Mouse (Mus musculus) layer of hippocampus, adult 9-11 months (tissue): ENCODE measurements around the gene Senp6.
"Not testable (repeated sequence)": the region's sequence is repeated elsewhere in the genome, so short reads cannot be mapped to it uniquely, and the experiment has no call there.

Source experiments
- DNase-seq: peaks from one replicate; pipeline ENCODE4 v3.0.0; 2022

Senp6 gene

DNA sequence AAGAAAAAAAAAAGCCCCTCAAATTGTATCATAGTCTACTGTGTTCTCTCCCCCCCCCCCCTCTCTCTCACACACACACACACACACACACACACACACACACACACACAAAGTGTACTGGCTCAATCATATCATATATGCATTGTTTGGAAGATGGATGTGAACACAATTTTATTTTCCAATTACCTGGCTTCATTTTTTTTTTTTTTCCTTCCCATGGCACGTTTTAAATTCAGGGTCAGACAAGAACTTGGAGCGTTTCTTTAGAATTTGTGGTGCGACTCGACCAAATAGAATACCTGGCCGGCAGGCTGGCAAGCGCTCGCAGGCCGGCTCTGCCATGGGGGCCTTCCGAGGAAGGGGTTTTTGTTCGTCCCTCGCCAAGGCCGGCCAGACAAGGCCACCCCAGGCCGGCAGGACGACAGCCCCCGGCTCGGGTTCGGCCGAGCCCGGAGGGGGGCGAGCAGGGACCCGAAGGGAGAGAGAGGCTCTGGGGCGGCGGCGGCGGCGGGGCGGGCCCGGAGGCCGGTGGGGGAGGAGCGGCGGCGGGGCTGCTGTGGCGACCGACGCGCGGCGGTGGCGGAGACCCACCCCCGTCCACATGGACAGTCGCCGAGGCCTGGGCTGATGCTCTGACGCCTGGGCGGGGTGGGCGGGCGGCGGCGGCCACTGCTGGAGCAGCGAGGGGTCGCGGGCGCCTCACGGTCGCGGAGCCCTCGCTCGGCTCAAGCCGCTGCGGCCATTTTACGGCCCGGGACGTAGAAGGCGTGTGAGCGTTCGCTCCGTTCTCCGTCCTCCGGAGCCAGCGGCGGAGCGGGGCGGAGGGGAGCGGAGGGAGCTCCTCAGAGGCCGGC, at the start of gene Senp6:
Gene Senp6, plus strand, starts transcription at position 537 of the 854 bp plus-strand sequence.
- peak; percentile 62 for DNase-seq

DNA sequence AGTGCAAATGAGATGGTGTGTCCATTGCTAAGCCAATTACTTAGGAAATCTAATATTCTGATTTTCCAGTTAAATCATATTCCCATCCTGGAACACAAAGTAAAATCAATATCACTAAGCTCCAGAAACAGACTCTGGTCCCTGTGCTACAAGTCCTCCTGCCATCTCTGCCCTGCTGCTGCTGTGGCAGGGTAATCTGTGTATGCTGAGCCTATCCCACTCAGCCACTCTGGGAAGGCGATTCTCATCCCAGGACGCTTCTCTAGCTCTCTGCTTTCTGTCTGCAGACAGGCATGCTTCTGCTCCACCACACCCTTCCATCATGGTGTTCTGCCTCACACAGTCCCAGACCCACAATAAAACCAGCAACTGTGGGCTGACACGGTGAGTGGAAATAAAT, 46.3 kb upstream of the Senp6 start:
- DNase-seq: no peak

DNA sequence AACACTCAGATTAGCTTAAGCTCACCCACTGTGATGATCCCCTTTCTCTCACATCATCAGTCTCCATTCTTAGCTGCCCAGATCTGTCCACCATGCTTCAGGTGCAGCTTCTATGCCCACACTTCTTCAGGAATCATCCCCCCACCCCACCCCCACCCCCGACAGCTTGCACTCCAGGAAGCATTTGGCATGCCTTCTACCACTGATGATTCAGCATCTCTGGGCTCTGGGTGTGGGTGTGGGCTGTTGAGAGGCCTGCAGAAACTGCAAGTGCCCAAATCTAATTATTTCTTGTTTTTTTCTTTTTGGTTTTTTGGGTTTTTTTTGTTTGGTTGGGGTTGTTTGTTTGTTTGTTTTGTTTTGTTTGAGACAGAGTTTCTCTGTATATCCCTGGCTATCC, 45.1 kb upstream of the Senp6 start:
- DNase-seq: peak; percentile 9

DNA sequence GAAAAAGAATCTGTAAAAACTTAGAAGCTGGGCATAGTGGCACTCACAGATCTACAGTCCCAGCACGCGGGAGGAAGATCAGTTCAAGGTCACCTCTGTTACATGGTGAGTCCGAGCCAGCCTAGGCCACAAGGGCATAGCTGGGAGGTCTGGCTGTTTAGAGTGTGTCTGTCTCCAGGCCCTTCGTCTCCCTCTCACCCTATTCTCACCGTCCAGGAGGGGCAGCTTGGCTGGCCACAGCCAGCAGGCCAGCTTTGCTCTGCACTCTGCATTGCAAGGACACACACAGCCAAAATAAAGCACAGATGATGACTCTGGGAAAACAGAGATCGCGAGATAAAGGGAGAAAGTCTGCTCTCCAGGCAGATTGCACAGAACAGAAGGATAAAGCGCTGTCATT, 43.9 kb upstream of the Senp6 start:
- no peak for DNase-seq

DNA sequence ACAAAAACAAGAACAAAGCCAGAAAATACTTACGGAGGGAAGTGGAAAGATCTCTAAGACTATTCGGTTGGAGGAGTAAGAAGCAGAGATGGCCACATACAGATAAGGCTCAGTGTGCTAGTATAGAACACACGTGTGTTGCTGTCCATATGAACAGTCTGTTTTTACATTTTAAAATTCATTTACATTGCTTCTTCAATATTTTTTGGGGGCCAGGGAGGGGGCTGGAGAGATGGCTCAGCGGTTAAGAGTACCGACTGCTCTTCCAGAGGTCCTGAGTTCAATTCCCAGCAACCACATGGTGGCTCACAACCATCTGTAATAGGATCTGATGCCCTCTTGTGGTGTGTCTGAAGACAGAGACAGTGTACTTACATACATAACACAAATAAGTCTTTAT, 41.4 kb upstream of the Senp6 start:
- DNase-seq: not testable (repeated sequence)

DNA sequence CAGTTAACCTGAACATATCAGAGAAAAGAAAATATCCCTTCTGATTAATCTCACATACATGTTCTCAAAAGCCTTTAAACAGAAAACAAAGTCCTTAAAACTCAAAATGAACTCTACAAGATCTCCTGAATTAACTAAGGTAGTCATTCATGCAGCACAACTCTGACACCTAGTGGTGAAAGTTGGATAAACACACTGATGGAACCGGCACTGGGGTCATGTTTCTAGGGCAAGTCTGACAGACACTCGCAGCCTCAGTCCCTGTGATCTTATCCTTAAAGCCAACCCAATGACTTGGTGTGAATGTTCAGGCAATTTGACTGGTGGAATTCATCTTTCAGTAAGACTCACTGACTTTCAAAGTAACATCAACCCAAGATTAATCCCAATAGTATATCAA, 40.7 kb upstream of the Senp6 start:
- DNase-seq: peak; percentile 9

DNA sequence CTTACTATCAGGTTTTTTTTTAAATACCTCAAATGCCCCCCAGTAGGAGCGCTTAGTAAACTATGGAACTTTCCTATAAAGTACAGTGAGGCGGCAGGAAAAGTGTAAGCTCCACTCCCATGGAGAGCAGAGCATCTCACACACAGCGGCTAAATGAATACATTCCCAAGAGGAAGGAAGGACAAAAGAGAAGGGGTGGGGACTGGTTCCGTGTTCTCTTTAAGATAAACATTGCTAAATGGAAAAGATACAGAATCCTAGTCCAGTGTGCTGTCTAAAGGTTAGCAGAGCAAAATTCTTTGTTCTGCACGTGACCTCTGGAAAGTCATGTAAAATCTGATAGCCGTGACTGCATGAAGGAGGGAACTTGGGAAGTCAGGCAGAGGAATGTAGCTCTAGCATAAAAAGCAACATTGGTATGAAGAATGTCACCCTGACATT, 40.1 kb upstream of the Senp6 start:
- DNase-seq: no peak

DNA sequence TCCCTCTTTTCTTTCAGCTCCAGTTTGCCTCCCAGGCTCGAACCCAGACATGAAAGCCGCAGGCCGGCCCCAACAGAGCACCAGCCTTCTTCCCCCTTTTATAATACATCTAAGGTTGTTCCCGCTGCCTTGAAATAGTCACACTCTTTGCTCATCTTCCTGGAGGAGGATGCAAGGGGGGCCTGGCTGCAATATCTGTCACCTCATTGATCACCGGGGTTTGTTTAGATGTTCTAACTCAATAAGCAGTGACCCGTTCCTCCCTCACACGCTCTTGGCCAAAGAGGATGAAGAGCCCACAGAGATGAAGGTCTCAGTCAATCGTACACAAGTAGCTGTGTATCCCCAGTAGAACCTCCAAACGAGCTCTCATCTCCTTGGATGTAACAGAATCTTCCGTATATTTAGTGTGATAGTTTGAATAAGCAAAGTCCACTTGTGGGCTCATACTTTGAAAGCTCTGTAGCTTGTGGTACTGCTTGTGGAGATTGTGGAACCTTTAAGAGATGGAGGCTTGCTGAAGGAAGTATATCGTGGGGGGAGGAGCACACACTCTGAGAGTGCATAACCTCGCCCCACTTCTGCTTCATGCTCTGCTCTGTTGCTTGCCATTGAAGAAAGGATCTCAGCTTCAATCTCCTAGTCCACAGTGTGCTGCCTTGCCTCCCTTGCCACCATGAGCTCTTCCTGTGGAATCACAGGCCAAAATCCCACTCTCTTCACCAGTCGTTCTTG, 29.3 kb upstream of the Senp6 start:
- no peak for DNase-seq

DNA sequence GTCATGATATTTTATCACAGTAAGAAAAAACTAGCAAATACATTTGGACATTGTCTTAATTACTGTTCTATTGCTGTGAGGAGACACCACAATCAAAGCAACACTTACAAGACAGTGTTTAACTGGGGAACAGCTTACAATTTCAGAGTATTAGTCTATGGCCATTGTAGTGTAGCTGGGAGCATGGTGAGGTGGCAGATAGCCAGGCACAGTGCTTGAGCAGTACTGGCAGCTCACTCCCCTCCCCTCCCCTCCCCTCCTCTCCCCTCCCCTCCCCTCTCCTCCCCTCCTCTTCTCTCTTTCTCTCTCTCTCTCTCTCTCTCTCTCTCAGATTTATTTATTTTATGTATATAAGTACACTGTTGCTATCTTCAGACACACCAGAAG, 28.7 kb upstream of the Senp6 start:
- DNase-seq: no peak

DNA sequence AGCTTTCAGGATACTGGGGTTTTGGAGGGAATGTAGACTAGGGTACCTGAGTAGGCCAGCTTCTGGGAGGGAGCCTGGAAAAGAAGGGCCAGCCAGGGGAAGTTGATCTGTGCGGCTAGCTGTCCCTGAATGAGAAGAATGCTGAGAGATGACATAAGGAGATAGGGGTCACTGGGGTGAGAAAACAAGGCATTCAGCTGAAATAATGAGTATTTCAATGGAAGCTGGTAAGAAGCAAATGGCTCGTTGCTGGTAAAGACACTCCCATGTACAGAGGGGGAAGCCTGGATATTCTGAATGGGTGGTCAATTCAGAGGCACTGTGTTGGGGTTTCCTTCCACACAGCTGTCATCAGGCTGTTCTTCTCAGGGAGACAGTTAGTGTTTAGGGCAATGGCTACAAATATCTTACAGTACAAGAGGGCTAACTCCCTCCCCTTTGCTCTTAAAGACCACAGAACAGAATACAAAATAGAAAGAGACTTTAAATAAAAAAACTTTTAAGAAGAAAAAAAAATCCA, 27.3 kb upstream of the Senp6 start:
- no peak for DNase-seq

DNA sequence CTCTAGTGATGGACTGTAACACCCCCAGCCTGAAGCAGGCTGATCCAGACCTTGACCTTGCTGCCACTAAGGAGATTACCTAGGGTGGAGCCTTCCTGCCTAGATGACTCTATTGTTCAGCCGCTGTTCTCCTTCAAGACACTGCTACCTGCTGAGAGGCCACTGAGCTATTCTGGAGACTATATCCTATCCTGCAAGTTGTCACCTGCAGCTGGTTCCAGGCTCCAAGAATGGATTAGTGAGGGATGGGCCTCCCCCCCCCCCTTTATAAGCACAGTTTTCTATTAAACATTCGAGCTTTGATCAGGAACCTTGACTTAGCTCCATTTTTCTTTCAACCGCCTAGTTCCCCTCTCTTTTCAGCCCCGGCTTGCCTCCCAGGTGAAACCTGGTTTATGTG, 22.4 kb upstream of the Senp6 start:
- DNase-seq: not testable (repeated sequence)

DNA sequence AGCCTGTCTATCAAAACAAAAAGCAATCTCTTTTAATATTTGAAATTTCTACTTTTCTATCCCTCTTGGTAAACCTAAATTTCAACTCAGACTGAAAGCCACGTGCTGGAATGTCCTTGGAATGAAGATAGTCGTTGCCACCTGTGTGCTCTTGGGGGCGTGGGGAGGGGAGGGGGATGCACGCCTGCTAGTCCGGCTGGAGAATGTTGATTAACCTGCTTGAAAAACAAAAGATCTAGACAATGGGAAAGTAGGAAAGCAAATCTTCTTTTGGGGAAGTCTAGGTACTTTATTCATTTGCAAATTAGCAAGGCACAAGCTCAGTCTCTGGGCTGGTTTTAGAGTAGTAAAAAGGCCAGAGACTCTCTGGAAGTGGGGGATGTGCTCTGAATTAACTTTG, 17.4 kb upstream of the Senp6 start:
- DNase-seq: not testable (repeated sequence)

DNA sequence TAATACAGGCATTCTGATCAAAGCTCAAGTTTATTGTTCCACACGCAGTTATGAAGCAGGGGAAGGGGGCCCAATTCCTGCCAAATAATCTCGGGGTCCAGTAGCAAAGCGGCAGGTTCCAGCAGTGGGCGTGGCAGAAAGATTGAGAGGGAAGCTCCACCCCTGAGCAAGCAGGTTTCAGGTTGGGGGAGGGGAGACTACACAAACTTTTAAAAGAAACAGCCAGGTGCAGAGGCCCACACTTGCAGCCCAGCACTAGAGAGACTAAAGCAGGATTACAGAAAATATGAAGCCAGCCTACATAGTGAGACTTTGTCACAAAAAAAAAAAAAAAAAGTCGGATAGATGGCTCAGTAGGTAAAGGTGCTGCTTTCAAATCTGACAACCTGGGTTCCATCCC, 13.8 kb upstream of the Senp6 start:
- DNase-seq: no peak

DNA sequence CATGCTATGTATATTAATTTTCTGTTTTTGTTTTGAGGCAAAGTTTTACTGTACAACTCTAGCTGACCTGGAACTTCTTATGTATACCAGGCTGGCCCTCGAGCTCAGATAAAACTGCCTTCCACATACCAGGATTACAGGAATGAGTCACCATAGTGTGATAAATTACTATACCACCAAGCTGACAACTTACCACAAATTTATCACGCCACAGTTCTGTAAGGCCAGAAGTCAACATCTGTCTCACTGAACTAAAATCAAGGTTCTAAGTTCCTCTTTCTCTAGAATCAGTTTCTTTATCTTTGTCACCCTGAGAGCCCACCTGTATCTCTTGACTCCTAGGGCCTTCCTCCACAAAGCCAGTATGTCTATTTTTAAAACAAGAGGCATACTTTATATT, 9.0 kb upstream of the Senp6 start:
- DNase-seq: no peak

DNA sequence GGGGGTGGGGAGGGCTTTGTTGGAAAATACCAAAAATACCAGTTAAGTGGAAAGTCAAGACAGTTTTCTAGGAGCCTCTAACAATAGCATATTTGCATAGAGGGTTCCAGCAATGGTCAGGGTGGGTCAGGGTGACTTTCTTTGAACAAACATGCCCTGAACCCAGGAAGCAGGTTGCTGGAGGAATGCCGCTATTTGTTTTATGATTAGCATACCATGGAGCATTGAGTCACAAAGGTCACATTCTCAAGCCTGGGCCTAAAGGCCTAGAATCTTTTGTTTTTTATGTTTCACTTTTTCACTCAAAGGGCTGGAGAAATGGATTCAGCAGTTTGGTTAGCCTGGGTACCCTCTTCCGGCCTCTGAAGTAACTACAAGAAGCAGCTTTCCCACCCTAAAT, 1.2 kb upstream of the Senp6 start:
- not testable (repeated sequence) for DNase-seq

DNA sequence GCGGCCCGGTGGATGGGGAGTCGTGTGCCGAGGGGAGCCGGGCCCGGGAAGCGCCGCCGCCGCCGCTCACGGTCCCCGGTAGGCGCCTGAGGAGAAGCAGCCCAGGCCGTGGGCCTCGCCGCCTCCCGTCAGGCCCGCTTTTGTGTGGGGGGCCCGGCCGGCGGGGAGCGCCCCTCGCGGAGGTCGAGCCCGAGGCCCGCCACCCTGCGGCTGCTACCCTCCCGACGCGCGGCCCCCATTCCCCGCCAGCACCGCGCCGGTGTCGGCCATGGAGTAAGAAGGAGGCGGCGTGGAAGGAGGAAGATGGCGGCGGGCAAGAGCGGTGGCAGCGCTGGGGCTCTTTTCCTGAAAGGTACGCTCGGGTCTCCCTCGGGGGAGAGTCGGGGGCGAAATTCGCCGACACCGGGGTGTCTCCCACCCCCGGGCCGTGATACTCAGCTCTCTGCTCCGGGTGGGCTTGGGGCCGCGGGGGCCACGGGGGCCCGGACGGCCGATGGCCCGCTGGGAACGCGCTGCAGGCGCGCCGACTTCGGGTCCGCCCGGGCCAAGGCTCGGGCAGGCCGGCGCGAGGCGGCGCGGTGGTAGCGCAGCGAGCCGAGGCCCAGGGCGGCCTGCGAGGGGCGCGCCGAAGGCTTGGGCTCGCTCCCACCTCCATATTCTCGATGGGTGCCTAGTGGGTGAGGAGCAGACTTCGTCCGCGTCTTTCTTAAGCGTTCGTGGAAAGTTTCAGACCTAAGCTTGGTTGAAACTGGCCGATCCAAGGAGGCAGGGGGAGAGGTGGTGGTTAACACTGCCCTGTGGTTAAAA, 721 bp downstream of the Senp6 start:
- peak; percentile 38 for DNase-seq

DNA sequence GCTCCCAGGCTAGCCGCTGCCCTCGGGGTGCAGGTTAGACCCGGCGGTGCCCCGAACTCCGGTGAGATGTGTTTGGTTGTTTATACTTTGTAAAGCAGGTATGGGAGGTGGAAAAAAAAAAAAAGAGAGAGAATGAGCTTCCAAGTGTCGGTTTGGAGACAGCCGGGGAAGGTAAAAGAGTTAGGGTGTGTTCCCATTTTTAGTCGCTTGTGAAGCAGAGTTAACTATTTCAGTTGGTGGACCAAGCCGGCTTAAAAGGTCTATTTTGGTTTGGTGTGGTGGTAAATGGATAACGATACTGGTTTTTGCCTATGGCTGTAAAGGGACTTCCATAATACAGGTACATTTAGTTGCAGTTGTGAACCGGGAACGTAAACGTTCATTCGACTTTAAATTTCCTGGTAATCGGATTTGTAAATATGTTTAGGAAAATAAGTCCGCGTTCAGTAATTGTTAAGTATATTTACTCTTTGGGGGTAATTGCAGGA, 1.4 kb downstream of the Senp6 start:
- no peak for DNase-seq

DNA sequence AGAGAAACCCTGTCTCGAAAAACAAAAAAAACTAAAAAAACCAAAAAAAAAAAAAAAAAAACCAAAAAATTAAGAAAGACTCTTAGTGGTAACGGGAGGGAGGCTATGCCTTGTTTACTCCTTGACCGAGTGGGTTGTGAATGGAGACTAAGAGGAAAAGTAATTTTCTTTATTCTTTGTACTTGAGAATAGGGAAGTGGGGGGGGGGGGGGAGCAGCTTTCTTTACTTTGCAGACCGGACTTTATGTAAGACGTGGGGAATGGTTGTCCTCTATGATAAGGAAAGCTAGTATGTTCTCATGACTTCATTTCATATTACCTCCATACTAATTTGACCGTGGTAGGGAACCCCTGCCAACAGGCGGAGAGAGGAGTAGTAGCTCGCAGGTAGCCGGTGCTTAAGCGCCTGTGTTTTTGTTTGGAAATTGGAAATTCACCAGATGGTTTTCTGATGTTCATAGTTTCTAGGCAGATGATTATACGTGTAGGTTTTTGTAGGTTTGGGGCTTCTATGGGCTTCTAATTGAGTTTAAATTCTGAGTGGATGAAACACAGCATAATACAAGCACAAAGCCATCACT, 2.1 kb downstream of the Senp6 start:
- no peak for DNase-seq

DNA sequence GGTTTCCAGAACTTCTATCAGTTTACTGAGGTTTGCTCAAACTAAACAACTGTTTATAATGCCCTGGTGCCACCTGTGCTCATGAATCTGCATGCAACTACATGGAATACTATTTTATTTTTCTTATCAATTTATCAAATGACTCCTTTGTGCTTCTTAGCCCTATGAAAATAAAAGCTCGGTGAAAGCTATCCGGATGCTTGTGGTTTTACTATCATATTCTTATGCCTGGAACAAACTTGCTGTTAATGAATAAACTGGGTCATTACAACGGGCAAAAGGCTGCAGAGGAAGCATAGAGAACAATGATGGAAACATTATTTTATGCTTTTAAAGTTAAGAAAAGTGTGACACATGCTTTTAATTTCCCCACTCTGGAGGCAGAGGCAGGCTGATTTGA, 3.3 kb downstream of the Senp6 start:
- DNase-seq: no peak

DNA sequence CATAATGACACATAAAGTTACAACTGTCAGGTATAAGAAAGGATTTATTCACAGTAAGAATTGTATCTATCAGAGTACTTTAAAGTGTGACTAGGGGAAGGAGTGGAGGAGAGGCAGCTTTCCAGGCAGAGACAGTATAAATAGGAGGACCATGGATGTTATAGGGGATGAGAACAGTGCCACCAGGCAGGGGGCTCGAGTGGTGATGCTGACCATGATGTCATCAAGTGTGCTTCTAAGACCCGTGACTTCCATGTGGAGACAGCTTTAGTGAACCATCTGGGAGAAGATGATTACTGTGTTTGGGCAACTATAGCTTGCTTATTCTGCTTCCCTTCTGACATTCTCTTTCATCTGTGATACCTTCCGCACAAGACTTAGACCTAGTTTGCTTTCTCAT, 4.9 kb downstream of the Senp6 start:
- no peak for DNase-seq

DNA sequence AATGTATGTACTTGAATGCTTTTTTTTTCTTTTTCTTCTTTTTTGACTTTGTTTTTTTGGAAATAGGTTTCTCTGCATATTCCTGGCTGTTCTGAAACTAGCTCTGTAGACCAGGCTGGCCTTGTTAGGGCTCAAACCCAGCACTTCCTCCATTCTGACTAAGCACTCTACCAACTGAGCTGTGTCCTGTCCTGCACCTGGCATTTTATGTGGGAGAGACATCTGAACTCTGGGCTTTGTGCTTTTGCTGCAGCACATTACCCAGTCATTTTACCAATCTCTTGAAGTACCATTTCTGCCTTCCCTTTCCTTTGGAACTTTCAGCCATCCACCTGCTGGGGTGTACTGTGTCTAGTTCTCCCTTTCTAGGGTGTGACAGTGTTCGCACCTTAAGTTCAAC, 7.4 kb downstream of the Senp6 start:
- no peak for DNase-seq

DNA sequence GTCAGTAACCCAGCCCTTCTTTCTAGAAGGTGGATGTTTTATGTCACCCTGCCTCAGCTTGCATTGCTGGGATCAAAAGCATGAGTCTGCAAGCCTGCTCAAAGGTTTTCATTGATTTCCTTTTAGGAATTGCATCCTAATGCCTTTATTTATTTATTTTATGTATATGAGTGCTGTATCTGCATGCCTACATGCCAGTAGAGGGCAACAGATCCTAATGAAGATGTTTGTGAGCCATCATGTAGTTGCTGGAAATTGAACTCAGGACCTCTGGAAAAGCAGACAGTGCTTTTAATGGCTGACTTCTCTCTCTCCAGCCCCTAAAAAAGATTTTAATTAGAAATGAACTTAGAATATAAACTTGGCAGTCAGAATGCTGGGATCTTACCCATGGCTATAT, 8.2 kb downstream of the Senp6 start:
- no peak for DNase-seq

DNA sequence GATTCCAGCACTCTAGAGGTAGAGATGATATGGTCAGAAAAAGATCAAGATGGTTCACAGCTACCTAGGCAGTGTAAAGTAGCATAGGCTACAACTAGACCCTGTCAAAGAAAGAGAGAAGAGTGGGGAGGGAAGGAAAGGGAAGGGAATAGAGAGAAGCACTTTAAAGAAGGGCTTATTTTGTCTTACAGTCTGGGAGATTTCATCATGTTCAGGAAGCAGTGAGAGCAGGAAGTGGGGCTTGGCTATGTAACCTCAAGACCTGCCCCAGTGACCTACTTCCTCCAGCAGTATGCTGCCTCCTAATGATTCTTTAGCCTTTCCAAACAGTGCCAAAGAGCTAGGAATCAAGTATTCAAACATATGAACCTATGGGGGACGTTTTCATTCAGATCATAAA, 14.2 kb downstream of the Senp6 start:
- DNase-seq: no peak
